Mouse (Mus musculus): ENCODE measurements around the gene Cramp1l.

DNA sequence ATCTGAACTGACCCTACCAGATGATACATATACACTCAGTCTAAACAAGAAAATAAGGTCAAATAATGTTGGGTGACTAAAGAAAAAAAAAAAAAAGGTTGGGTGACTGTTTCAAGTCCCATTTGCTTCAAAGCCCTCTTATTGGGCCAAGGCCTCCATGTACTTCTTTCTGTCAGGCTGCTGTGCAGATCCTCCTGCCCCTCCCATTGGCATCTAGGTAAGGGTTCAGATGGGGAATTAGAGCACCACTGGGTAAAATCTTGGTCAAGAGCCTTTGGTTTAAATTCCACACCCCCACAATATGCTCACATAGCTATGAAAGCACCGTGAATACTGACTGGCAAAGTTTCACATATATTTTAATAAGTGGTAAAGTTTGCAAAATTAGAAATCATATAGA lies 92.3 kb downstream of the Cramp1l start:
- TF ChIP-seq CTCF (conservative IDR thresholded peaks at IDR 0.05; ENCODE audit: low read length) (no peak), POU5F1 (IDR thresholded peaks at IDR 0.05; ENCODE audit: borderline replicate concordance, low read length) (no peak)
